Mouse (Mus musculus): ENCODE measurements around the gene Slc26a8.

Gene Slc26a8

GRCm38 (mm10) chr17:28698672-28699071, 8.6 kb upstream of the Slc26a8 start:
- DNase-seq (ENCODE audit: low read depth, low spot score) = no peak

GRCm38 (mm10) chr17:28698245-28698644, 8.2 kb upstream of the Slc26a8 start:
- DNase-seq (ENCODE audit: low read depth, low spot score) = no peak

DNA sequence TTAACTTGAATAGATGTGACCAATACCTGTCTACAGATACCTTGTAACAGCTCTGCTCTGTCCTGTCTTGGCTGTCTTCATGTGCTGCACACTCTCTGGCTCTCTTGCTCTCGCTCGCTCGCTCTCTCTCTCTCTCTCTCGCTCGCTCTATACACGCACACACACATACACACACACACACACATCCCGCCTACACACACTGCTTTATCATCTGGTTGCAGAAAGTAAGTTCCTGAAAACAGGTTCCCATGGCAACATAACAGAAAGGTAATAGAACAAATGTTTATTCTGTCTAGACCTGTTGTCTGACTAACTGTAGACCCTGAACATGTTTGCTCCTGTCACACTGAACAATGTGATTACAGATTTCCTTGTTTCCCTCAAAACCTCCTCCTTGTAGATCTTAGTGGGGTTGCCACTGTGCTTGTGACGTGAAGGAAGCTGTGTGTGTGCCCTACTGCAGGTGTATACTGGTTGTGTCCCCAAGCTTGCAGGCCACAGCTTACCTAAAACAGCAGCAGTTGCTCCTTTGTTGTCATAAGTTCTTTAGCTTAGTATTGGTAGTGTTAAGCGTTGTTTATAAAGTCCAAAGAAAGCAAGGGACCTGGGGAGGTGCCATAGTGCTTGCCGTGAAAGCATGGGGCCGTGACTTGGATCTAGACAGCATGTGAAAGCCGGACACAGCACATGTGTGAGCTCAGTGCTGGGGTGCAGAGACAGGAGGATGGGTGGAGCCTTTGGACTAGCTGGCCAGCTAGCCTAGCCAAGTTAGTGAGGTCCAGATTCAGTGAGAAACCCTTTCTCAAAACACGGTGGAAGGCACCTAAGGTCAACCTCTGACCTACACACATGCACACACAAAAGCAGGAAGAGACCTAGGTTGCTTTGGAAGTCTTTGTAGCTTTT, 7.5 kb upstream of the Slc26a8 start:
- DNase-seq (ENCODE audit: low read depth, low spot score) = peak; percentile 43

DNA sequence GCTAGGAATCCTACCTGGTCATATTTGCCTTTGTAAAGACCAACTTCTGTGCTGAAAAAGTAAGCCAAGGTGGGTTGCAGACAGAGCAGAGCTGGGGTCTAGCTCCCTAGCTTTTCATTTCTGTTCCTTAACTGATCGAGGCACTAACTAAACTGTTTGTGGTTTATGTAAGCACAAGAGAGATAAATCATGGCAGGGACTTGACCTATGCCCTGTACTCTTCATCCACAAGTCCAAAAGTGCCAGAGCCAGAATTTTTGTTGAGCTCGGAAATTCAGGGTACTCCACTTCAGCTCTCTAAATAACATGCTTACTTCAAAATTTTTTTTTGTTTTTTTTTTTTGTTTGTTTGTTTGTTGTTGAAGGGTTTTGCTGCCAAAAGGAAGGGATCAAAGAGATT, 6.6 kb upstream of the Slc26a8 start:
- no peak for DNase-seq (ENCODE audit: low read depth, low spot score)

- no peak for DNase-seq (ENCODE audit: low read depth, low spot score)
These were observed 4.8 kb upstream of the Slc26a8 start for GRCm38 (mm10) chr17:28694832-28695231.

DNA sequence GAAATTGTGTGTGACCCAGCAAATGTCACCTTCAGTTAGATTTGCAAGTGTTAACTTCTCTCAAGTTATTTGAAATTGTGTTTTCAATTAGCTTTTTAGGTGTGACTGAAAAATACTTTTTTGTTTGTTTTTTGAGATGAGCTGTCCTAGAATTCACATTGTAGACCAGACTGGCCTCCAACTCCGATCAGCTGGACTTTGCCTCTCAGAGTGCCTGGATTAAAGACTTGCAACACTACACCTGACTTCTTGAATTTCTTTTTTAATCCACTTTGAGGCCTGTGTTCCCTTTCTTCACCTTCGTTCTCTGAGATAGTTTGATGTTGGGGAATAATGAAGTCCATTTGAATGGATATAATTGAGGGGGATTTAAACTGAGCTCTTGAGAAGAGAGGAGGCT, 4.0 kb upstream of the Slc26a8 start:
- no peak for DNase-seq (ENCODE audit: low read depth, low spot score)

DNA sequence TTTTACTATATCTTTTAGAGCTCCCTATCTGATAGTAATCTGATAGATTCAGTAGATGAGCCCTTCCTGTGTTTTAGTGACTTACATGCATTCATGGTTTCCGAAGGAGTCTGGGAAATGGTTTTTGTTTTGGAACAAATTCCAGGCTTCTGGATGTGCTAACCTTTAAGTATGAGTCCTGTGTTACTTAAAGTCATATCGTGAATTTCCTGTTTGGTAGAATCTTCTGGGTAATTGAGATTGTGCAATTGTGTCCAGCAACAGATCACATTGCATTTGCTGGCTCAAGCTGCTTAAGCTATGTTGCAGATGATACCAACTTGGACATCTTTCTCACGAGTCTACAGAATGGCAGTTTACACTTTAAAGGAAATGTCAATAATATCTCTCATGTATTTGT, 3.1 kb upstream of the Slc26a8 start:
- no peak for DNase-seq (ENCODE audit: low read depth, low spot score)

DNA sequence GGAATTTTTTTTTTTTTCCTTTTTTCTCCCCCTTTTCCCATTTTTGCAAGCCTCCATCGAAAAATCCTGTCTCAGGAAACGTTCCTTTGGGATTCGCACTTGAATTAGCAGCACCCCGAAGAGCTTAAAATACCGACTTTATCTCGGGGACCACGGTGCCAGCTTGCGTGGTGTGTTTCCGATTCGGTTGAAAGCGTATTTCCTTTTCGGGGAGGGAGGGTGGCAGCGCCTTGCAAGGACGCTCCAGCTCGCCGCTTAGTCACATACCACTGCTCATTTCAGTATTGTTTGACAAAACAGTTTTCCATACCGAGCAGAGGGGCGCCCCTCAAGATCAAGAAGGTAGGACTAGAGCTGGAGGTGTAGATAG, 2.3 kb upstream of the Slc26a8 start:
- peak; percentile 38 for DNase-seq (ENCODE audit: low read depth, low spot score)

GRCm38 (mm10) chr17:28691687-28692340, 1.8 kb upstream of the Slc26a8 start:
- peak; percentile 35 for DNase-seq (ENCODE audit: low read depth, low spot score)

DNA sequence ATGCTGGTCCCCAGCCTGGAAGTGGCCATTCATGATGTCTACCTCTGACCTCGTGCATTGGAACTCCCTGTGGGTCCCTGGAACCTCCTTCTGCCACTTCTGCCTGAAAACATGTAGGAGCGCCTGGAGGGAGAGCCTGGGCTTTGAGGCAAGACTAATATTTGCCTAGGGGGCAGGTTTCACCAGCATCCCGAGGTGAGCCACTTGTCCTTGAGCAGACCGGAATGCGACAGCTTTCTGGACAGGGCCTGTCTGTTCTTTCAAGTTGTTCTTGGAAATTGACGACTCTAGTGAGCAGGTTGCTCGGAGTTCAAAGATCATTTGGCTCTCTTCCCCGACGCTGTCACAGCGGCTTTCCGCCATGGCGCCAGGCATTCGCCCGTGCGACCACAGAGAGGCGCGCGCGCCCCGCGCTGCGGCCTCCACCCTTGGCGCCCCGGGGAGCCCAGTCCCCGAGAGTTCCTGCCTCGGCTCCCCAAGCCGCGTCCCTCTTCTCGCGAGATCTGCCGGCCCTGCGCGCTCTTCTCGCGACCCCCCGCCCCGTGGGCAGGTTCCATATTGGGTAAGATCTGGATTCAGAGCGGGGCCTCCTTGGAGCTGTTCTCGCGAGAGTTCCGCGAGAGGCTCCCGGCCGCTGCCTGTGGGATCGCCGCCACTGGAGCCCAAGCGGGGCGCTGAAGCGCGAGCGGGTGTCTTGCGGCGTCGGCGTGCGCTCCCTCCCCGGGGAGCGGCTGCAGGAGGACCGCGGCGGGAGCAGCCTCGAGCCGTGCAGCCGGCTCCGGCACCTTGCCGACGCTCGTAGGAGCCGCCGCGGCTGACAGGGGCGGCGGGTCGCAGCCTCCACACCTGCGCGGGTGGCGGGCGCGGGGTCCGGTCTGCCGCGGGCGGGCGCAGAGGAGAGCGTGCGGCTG, 998 bp upstream of the Slc26a8 start, which contains the start of gene Mapk14:
Gene Mapk14 (plus strand): TSS at position 554 of the 911 bp plus-strand sequence.
- peak; percentile 100 for DNase-seq (ENCODE audit: low read depth, low spot score)

DNA sequence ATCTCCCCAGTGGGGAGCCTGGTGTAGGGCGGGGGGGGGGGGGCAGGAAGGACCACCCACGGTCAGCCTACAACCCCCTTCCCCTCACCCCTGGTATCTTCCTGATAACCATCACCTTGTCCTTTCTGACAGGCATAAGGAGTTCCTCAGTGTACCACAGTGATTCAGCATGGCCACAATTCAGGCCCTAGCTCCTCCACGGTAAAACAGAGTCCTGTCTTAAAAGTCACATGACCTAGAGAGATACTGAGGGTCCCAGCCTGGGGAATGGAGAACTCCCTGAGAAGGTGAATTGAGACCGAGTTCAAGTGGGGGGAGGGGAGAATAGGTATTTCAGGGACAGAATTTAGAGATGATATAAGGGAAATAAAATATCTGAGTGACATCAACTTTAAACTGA, 2.7 kb downstream of the Slc26a8 start:
- DNase-seq (ENCODE audit: low read depth, low spot score) = no peak

GRCm38 (mm10) chr17:28684631-28685030, 5.4 kb downstream of the Slc26a8 start:
- DNase-seq (ENCODE audit: low read depth, low spot score) = no peak

DNA sequence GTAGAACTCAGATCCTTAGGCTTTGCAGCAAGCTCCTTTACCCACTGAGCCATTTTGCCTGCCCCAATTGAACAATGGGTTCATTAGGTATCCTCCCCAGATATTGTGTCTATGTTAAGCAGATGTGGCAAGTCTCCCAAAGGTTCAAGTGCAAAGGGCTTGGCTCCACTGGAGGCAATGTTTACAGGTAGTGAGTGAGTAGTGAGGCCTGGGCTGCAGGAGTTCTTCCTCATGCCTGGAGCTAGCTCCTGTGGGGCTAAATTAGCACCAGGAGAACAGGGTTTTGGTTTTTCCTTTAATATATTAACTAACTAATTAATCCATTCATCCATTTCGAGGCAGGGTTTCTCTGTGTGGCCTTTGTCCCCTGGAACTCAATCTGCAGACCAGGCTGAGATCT, 6.4 kb downstream of the Slc26a8 start:
- DNase-seq (ENCODE audit: low read depth, low spot score) = no peak

DNA sequence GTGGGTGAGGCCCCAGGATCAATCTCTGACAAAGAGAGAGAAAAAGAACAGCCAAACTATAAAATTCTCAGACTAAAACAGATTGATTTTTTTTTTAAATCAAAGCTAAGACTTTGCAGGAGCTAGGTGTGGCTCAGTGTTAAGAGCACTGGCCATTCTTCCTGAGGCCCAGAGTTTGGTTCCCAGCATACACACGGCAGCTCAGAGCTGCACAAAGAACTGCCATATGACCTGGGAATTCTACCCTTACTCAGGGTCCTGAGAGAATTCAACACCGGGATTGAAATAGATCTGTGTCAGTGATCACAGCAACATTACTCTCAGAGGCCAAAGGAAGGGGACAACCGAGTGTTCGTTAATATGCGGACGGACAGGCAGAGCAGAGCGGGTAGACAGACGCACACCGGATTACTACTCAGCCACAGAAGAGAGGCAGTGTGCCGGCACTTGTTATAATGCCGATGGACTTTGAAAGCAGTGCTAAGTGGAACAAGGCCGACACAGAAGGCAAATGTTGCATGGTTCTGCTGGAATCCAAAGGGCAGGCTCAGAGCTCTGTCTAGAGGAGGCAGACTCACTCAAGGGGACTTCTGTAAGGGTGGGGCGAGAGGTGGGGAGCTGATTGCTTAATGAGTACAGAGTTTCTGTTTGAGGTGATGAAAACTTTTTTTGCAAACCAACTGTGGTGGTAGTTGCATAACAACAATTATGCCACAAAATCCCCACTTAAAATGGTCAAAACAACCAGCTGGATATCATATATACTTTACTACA, 7.5 kb downstream of the Slc26a8 start:
- DNase-seq (ENCODE audit: low read depth, low spot score) = no peak

- no peak for DNase-seq (ENCODE audit: low read depth, low spot score)
These were observed 30.5 kb downstream of the Slc26a8 start for GRCm38 (mm10) chr17:28659564-28659963.

GRCm38 (mm10) chr17:28657936-28658335, 32.1 kb downstream of the Slc26a8 start:
- no peak for DNase-seq (ENCODE audit: low read depth, low spot score)

GRCm38 (mm10) chr17:28650268-28650667, 39.8 kb downstream of the Slc26a8 start:
- no peak for DNase-seq (ENCODE audit: low read depth, low spot score)

DNA sequence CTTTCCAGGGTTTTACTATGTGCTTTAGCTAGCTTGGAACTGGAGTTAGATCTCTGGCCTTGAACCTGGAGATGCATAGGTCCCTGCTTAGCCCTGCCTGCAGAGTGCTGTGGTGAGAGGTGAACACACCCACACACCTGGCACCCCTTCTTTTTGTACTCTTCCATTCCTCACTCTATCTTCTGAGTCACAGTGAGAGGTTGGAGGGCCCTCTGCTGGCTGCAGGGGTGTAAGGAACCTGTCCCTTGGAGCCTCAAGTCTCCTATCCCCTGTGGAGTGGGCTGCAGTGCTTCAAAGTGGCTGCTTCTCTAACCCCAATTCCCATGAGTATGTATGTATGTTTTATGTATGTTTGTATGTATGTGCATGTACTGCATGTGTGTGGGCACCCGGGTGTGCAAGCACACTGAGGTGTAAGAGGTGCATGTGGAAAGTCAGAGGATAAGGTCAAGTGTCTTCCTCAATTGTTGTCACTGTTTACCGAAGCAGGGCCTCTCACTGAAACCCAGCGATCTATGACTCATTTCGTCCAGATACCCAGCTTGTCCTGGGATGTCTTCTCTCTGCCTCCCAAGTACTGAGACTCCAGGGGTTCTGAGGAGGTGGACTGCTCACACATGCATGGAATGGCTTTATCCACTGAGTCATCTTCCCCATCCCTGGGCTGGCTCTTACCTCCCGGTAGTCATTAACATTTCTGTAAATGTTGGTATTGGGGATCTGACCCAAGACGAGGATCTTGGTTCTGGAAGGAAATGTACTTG, 41.2 kb downstream of the Slc26a8 start:
- DNase-seq (ENCODE audit: low read depth, low spot score) = no peak

DNA sequence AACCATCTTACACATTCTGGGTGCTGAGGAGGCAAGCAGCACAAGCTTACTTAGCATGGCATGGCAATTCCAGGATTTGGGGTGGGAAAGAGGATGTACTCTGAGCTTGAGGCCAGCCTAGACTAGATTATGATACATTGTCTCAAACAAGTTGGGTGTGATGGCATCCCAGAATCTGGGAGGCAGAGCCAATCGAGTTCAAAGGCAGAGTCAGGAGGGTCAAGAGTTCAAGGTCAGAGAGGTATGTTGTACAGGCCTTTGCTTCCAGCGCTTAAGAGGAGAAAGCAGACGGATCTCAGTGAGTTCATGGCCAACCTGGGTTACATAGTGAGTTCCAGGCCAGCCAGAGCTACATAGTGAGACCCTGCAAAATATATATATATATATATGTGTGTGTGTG, 43.8 kb downstream of the Slc26a8 start:
- no peak for DNase-seq (ENCODE audit: low read depth, low spot score)

DNA sequence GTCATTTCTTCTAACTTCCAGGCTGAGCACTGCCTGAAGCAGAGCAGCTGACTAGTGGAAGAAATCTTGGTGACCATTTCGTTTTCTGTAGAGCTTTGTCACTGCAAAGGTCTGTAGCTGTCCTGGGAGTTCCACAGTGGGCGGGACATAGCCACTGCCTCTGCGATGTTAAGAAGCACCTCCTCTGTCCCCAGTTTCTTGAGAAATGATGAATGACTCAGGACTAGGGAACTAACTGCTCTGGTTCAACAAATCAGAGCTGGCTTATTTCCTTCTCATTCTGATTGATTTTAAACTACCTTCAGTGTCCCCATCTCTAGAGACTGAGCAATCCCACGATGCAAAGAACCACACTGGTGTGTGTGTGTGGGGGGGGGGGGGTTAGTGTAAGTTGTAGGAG, 45.9 kb downstream of the Slc26a8 start:
- no peak for DNase-seq (ENCODE audit: low read depth, low spot score)

Measured in skeletal muscle tissue, adult 2 months (tissue).